Mouse (Mus musculus) ES-E14 (cell line): ENCODE data around the gene Daxx. TPM values are rescaled to one million over a fixed set of nuclear protein-coding genes. Genes with fewer than 3 reads are reported as not detected.

ENCODE experiments used
- DNase-seq: peaks from one replicate; pipeline ENCODE4 v3.0.0-alpha.2; 2013; ENCODE audit warnings: low read depth, low spot score
- H3K27ac ChIP-seq: 2 replicates; pipeline ENCODE4 v1.5.1; 2012; ENCODE audit warnings: low read depth, mild to moderate bottlenecking, low read length, moderate library complexity, mixed read lengths; ENCODE audit not compliant: poor library complexity, insufficient read depth, severe bottlenecking
- H3K36me3 ChIP-seq: 2 replicates; pipeline ENCODE4 v1.6.1; 2012; ENCODE audit warnings: mild to moderate bottlenecking, low read length, moderate library complexity, mixed read lengths; ENCODE audit not compliant: control insufficient read depth, poor library complexity, insufficient read depth, severe bottlenecking
- H3K4me1 ChIP-seq, 2 experiments: fragments of 150-350 bp in 1 of 2; sonication (generic) in 1 of 2; 2 replicates each; pipeline ENCODE4 v1.6.1; 2012; ENCODE audit warnings: low read length in 2 of 2, mild to moderate bottlenecking in 1 of 2, mixed read lengths in 1 of 2; ENCODE audit not compliant: control insufficient read depth in 2 of 2, insufficient read depth in 2 of 2, poor library complexity in 1 of 2
- H3K4me3 ChIP-seq, 2 experiments: fragments of 150-350 bp in 1 of 2; sonication (generic) in 1 of 2; 2 replicates each; pipeline ENCODE4 v1.5.1; 2012; ENCODE audit warnings: low read length in 2 of 2, low read depth in 1 of 2, mild to moderate bottlenecking in 1 of 2, mixed read lengths in 1 of 2; ENCODE audit not compliant: insufficient read depth in 1 of 2, poor library complexity in 1 of 2, severe bottlenecking in 1 of 2
- H3K9ac ChIP-seq: 2 replicates; pipeline ENCODE4 v1.6.1; 2012; ENCODE audit warnings: low read depth, mild to moderate bottlenecking, low read length, mixed read lengths; ENCODE audit not compliant: poor library complexity, insufficient read depth, severe bottlenecking
- H3K9me3 ChIP-seq: fragments of 150-350 bp; sonication (generic); 2 replicates; pipeline ENCODE4 v1.6.1; 2012; ENCODE audit warnings: low read depth, mild to moderate bottlenecking, low read length; ENCODE audit not compliant: control insufficient read depth, insufficient read depth
- CHD2 ChIP-seq: IDR thresholded peaks from 2 replicates; pipeline ENCODE4 v1.6.1; 2014; ENCODE audit warnings: mild to moderate bottlenecking, low read depth, low read length, inconsistent platforms
- HCFC1 ChIP-seq: IDR thresholded peaks from 2 replicates; pipeline ENCODE4 v1.6.1; 2012; ENCODE audit warnings: low read length, inconsistent platforms, borderline replicate concordance; ENCODE audit not compliant: insufficient read depth
- MAFK ChIP-seq: IDR thresholded peaks from 2 replicates; pipeline ENCODE4 v1.6.1; 2014; ENCODE audit warnings: mild to moderate bottlenecking, low read depth, low read length, inconsistent platforms; ENCODE audit not compliant: insufficient read depth
- ZC3H11A ChIP-seq: IDR thresholded peaks from 2 replicates; pipeline ENCODE4 v1.6.1; 2012; ENCODE audit warnings: low read depth, mild to moderate bottlenecking, inconsistent platforms, low read length, borderline replicate concordance
- ZNF384 ChIP-seq: IDR thresholded peaks from 2 replicates; pipeline ENCODE4 v1.6.1; 2012; ENCODE audit warnings: low read depth, low read length, inconsistent platforms
- in situ Hi-C, 2 experiments: fragments of 600-800 bp; cut with MboI; formaldehyde crosslinking; loops; one replicate each; pipeline ENCODE4 v1.15.1; 2025; ENCODE audit warnings: low sequenced_read_pairs in 2 of 2, inconsistent platforms in 1 of 2; ENCODE audit not compliant: unreplicated experiment in 2 of 2
- total RNA-seq: library from RNA; depleted of rRNA; stranded (reverse); fragments of 300-350 nt; gene quantifications from 2 replicates; pipeline ENCODE4 v1.2.3, GENCODE M21; 2012; rRNA removed

The Daxx gene
- total RNA-seq, 1 experiment, result 73.7 TPM

- H3K4me1 ChIP-seq, result no peaks in the 10 kb centered on the region
- H3K27ac ChIP-seq, result no peak overlapping the region
- no peaks in the 10 kb centered on the region for H3K9me3 ChIP-seq
- no peak overlapping the region for H3K9ac ChIP-seq
- TF ChIP-seq CHD2 (no peak), HCFC1 (no peak), ZNF384 (no peak), MAFK (no peak), ZC3H11A (no peak)
- DNase-seq, result no peak
- in situ Hi-C loops, result no loop called here
- H3K4me3 ChIP-seq, result no peak overlapping the region
- H3K36me3 ChIP-seq, result peaks cover 33% of the 10 kb centered on the region
Measured at GRCm38 (mm10) chr17:33959948-33960347, 50.7 kb downstream of the Daxx start.

GRCm38 (mm10) chr17:33962876-33963275 is 53.7 kb downstream of the Daxx start:
- no peak overlapping the region for H3K27ac ChIP-seq
- in situ Hi-C loops, result no loop called here
- H3K36me3 ChIP-seq, result peaks cover 40% of the 10 kb centered on the region; the same call in 1 of the 2 replicates

More at GRCm38 (mm10) chr17:33962876-33963275, 53.7 kb downstream of the Daxx start:
- TF ChIP-seq ZNF384 (no peak), ZC3H11A (no peak)
- H3K9ac ChIP-seq, result no peak overlapping the region
- H3K4me1 ChIP-seq, result no peaks in the 10 kb centered on the region
- H3K9me3 ChIP-seq, result no peaks in the 10 kb centered on the region
- DNase-seq, result no peak
- no peak overlapping the region for H3K4me3 ChIP-seq

Other genes with a start within 250 kb of the Daxx start
- 151 and 195 TPM in 2 replicates for gene Hnrnpm, start 222.6 kb upstream of the Daxx start, total RNA-seq
- 14.3 and 17.4 TPM in 2 replicates for gene March2, start 190.7 kb upstream of the Daxx start, total RNA-seq
- 26.0 and 34.8 TPM in 2 replicates for gene Rab11b, start 148.9 kb upstream of the Daxx start, total RNA-seq
- 30.5 and 39.3 TPM in 2 replicates for gene Angptl4, start 127.6 kb upstream of the Daxx start, total RNA-seq
- 81.1 and 165 TPM in 2 replicates for gene Kank3, start 98.9 kb upstream of the Daxx start, total RNA-seq
- gene Rps28, start 84.9 kb upstream of the Daxx start, total RNA-seq, result 5,476 and 6,336 TPM in 2 replicates
- 639 and 871 TPM in 2 replicates for gene Ndufa7, start 84.8 kb upstream of the Daxx start, total RNA-seq
- gene Cd320, start 66.3 kb upstream of the Daxx start, total RNA-seq, result 131 and 228 TPM in 2 replicates
- 11.6 and 19.7 TPM in 2 replicates for gene Gm7029, start 35.6 kb upstream of the Daxx start, total RNA-seq
- 149 and 187 TPM in 2 replicates for gene Kifc1, start 18.8 kb upstream of the Daxx start, total RNA-seq
- gene Platr17, start 4.3 kb upstream of the Daxx start, total RNA-seq, result 33.2 and 46.0 TPM in 2 replicates
- gene Tapbp, start 6.5 kb downstream of the Daxx start, total RNA-seq, result 39.4 and 64.9 TPM in 2 replicates
- gene Zbtb22, start 6.5 kb downstream of the Daxx start, total RNA-seq, result 32.8 and 34.8 TPM in 2 replicates
- gene Rgl2, start 20.1 kb downstream of the Daxx start, total RNA-seq, result 65.8 and 129 TPM in 2 replicates
- gene Pfdn6, start 30.9 kb downstream of the Daxx start, total RNA-seq, result 175 and 201 TPM in 2 replicates
- gene Wdr46, start 31.2 kb downstream of the Daxx start, total RNA-seq, result 65.6 and 78.2 TPM in 2 replicates
- gene B3galt4, start 42.1 kb downstream of the Daxx start, total RNA-seq, result 10.3 and 15.3 TPM in 2 replicates
- 23.2 and 24.8 TPM in 2 replicates for gene Vps52, start 46.4 kb downstream of the Daxx start, total RNA-seq
- 4,706 and 5,724 TPM in 2 replicates for gene Rps18, start 46.6 kb downstream of the Daxx start, total RNA-seq
- gene H2-K1, start 90.9 kb downstream of the Daxx start, total RNA-seq, result 69.5 and 155 TPM in 2 replicates
- 5.6 and 8.9 TPM in 2 replicates for gene Ring1, start 115.3 kb downstream of the Daxx start, total RNA-seq
- gene H2-Ke6, start 118.6 kb downstream of the Daxx start, total RNA-seq, result 15.5 and 27.7 TPM in 2 replicates
- gene Slc39a7, start 122.3 kb downstream of the Daxx start, total RNA-seq, result 253 and 394 TPM in 2 replicates
- gene Rxrb, start 122.4 kb downstream of the Daxx start, total RNA-seq, result 52.4 and 79.2 TPM in 2 replicates
- gene Col11a2, start 130.0 kb downstream of the Daxx start, total RNA-seq, result 1.3 and 1.4 TPM in 2 replicates
- gene H2-Oa, start 182.9 kb downstream of the Daxx start, total RNA-seq, result 0.54 TPM in 1 of 2 replicates, not detected in the other
- gene H2-DMa, start 210.1 kb downstream of the Daxx start, total RNA-seq, result 18.5 and 24.5 TPM in 2 replicates
- gene Brd2, start 213.2 kb downstream of the Daxx start, total RNA-seq, result 257 and 321 TPM in 2 replicates
- gene H2-DMb2, start 233.9 kb downstream of the Daxx start, total RNA-seq, result 0.31 TPM in 1 of 2 replicates, not detected in the other
- 3.1 and 5.0 TPM in 2 replicates for gene H2-DMb1, start 243.7 kb downstream of the Daxx start, total RNA-seq